Mouse (Mus musculus) embryonic stem cell, embryonic (primary cell): Measurements from ENCODE around the gene Slc30a2.

Source experiments
- CTCF ChIA-PET, 4 experiments: fragments of 300-600 bp in 2 of 4; fragments of 350-600 bp in 2 of 4; sonication (Branson Sonifier 250); formaldehyde crosslinking; loops; one replicate each; lab custom pipeline; 2022; ENCODE audit warnings: inconsistent platforms in 2 of 4; lab: Charles Lee
- POLR2A ChIA-PET, 4 experiments: fragments of 300-600 bp in 2 of 4; fragments of 350-600 bp in 2 of 4; sonication (Branson Sonifier 250); formaldehyde crosslinking; loops; one replicate each; lab custom pipeline; 2022; ENCODE audit warnings: antibody characterized with exemption in 4 of 4, inconsistent platforms in 1 of 4; lab: Charles Lee

Slc30a2 gene

DNA sequence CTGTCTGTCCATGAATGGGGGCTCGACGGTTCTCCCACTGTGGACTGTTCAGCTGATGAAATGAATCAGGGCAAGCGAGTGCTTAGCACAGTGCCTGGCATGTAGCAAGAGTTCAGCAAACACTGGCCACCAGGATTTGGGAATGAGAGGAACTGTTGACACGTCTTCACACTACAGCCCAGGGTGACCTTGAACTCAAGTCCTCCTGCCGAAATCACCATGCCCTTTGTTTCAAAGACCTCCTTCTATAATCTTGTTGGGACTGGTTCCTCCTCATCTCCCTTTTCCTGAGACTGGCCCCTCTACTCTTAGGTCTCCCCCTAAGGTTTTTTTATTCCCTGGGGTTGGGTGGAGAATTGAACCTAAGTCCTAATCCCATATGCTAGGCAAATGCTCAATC lies 30.6 kb upstream of the Slc30a2 start:
- ChIA-PET CTCF (interaction anchor here (0.6 to 3.2 kb wide), 15 partner anchors 9 to 401 kb away, joined by 3 to 13 read pairs (median 4); partner anchors contain the start of gene Cep85 (in 1 of the 4)), POLR2A (interaction anchor here in 3 of 4 experiments (0.9 to 6.4 kb wide), 9 partner anchors 10 to 66 kb away, joined by 3 to 44 read pairs (median 4); partner anchors contain the start of gene Pdik1l (in 1 of the 3))

DNA sequence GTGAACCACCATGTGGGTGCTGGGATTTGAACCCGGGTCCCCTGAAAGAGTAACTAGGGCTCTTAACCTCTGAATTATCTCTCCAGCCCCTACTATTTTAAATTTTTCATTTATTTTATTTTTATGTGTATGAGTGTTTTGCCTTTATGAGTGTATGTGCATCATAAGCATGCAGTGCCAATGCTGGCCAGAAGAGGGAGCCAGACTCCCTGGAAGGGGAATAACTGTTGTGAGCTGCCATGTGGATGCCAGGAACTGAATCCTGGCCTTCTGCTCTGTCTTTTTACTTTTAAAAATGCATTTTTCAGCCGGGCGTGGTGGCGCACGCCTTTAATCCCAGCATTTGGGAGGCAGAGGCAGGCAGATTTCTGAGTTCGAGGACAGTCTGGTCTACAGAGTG lies 30.1 kb upstream of the Slc30a2 start:
- ChIA-PET CTCF (interaction anchor here in 3 of 4 experiments (0.6 to 3.2 kb wide), 23 partner anchors 8 to 402 kb away, joined by 3 to 13 read pairs (median 3); partner anchors contain the start of genes Cep85 (in 2 of the 3) and Slc30a2 (in 1 of the 3)), POLR2A (interaction anchor here in 2 of 4 experiments (0.9 to 6.4 kb wide), 5 partner anchors 13 to 34 kb away, joined by 3 to 44 read pairs (median 6); partner anchors contain the start of gene Pdik1l (in 1 of the 2))

DNA sequence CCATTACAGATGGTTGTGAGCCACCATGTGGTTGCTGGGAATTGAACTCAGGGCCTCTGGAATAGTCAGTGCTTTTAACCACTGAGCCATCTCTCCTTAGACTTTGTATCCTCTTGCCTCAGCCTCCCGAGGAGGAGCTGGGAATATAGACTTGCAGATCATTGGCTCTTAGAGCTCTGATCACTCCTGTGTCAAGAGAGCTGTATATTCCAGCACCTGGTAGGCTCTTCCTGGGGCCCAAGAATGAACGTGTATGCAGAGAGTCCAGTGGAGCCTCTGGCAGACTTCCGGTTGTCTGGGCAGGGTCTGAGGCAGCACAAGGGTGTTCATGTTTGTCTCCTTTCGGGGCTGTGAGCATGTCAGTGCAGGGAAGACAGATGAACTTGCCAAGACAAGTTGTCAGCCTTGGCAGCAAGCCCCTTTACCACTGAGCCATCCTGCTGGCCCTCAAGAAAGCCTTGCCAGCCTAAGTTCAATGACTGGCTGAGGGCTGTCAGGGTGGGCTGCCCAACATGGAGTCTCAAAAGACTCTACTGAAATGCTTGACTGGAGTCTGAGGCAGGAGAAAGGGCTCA lies 28.8 kb upstream of the Slc30a2 start:
- ChIA-PET POLR2A (interaction anchor here in 3 of 4 experiments (0.5 to 6.4 kb wide), 32 partner anchors 10 to 1737 kb away, joined by 3 to 47 read pairs (median 4); partner anchors contain the start of genes Cep85 (in 2 of the 3), Pafah2 (in 1 of the 3), Pdik1l (in 1 of the 3) and Sh3bgrl3 (in 1 of the 3)), CTCF (interaction anchor here in 3 of 4 experiments (0.6 to 3.7 kb wide), 18 partner anchors 13 to 164 kb away, joined by 3 to 16 read pairs (median 4); partner anchors contain the start of gene Cep85 (in 1 of the 3))

GRCm38 (mm10) chr4:134314876-134315275 lies 28.1 kb upstream of the Slc30a2 start, which contains the start of gene Trim63:
Trim63 (plus strand) TSS chr4:134315120.
- POLR2A ChIA-PET, result interaction anchor here in 3 of 4 experiments (0.5 to 6.4 kb wide), 37 partner anchors 11 to 383 kb away, joined by 3 to 47 read pairs (median 4); partner anchors contain the start of genes Cep85 (in 2 of the 3), Pafah2 (in 2 of the 3), Pdik1l (in 2 of the 3) and Aunip (in 1 of the 3)
- CTCF ChIA-PET, result interaction anchor here in 3 of 4 experiments (0.5 to 3.7 kb wide), 12 partner anchors 18 to 81 kb away, joined by 3 to 16 read pairs (median 5); partner anchors contain the start of gene Pafah2 (in 1 of the 3)

DNA sequence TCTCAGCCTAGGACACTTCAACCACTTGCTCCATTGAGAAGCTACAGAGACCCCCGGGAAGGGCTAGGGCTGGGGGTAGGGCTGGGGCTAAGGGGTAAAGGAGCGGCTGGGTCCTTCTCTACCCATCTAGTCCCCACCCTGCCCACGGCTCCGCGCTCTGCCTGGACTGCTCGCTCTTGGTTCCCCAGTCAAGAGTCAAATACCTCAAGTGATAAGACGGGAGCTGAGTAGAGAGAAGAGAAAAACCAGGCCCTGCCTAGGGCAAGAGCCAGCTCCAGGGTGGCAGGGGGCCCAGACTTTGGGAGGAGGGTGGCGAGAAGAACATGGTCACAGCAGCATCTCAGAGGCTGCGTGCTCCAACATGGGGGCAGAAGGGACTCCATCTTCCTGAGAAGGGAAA lies 27.5 kb upstream of the Slc30a2 start:
- POLR2A ChIA-PET, result interaction anchor here in 3 of 4 experiments (0.5 to 6.4 kb wide), 43 partner anchors 11 to 384 kb away, joined by 3 to 47 read pairs (median 5); partner anchors contain the start of genes Cep85 (in 2 of the 3), Pdik1l (in 2 of the 3), Slc30a2 (in 2 of the 3) and Aunip (in 1 of the 3)
- CTCF ChIA-PET, result interaction anchor here in 3 of 4 experiments (0.6 to 3.7 kb wide), 11 partner anchors 14 to 1236 kb away, joined by 3 to 16 read pairs (median 5); partner anchors contain the start of gene Pafah2 (in 1 of the 3)

DNA sequence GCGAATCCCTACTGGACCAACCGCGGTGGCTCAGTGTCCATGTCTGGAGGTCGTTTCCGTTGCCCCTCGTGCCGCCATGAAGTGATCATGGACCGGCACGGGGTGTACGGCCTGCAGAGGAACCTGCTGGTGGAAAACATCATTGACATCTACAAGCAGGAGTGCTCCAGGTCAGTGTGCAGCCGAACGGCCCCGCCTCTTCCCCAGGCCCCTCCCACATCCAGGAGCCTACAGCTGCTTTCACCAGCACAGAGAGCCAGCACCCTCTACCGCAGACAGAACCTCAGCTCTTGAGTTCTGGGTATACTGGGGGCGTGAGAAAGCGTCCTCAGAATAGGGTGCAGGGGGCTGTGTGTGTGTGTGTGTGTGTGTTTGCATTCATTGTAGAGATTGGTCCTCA lies 26.6 kb upstream of the Slc30a2 start:
- ChIA-PET POLR2A (interaction anchor here (0.5 to 6.4 kb wide), 41 partner anchors 9 to 1246 kb away, joined by 3 to 47 read pairs (median 4); partner anchors contain the start of genes Slc30a2 (in 2 of the 4), Aunip (in 1 of the 4), Cep85 (in 1 of the 4) and Grrp1 (in 1 of the 4)), CTCF (interaction anchor here in 3 of 4 experiments (0.6 to 3.7 kb wide), 25 partner anchors 13 to 908 kb away, joined by 3 to 16 read pairs (median 3); partner anchors contain the start of genes Cep85 (in 1 of the 3), Pafah2 (in 1 of the 3) and Sh3bgrl3 (in 1 of the 3))

DNA sequence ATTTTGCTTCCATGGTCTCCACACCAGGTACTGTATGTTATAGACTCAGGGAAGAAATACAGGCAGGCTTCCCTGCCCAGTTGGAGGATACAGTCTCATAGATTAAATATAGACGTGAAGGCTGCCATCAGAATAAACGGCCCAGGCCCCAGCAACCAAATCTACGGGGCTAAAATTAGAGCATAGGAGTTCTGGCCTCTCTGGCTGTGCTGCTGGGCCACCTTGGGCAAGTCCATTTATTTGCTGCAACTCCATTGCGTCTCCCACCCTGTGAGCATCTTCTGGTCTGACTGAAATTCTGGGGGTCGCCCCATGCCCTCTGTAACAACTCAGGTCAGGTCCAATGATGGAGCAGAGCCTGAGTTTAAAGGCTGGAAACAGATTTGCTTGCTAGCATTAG lies 23.9 kb upstream of the Slc30a2 start:
- ChIA-PET POLR2A (interaction anchor here in 2 of 4 experiments (0.9 to 1.2 kb wide), 2 partner anchors 22 to 32 kb away, joined by 3 to 4 read pairs; no protein-coding TSS in a partner anchor), CTCF (interaction anchor here in 2 of 4 experiments (1.2 to 1.3 kb wide), 2 partner anchors 27 to 38 kb away, joined by 3 to 4 read pairs; no protein-coding TSS in a partner anchor)

DNA sequence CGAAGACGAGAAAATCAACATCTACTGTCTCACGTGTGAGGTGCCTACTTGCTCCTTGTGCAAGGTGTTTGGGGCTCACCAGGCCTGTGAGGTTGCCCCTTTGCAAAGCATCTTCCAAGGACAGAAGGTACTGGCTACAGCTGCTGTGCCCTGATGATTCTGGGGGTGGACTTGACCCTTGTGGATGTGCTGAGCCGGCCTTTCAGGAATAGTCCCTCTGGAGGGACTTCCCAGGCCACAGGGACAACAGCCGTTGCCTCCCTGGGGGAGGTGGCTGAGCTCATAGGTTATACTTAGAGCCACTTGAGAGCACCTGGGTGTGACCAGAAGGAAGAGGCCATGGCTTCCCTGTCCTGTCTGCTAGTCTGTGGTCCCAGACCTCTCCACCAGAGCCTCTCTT lies 23.3 kb upstream of the Slc30a2 start:
- CTCF ChIA-PET, result interaction anchor here in 2 of 4 experiments (1.2 to 1.3 kb wide), 2 partner anchors 28 to 37 kb away, joined by 3 to 4 read pairs; no protein-coding TSS in a partner anchor
- POLR2A ChIA-PET, result interaction anchor here in 2 of 4 experiments (0.6 to 1.2 kb wide), 3 partner anchors 21 to 184 kb away, joined by 3 to 4 read pairs (median 3); no protein-coding TSS in a partner anchor

- CTCF ChIA-PET, result interaction anchor here in 3 of 4 experiments (0.6 to 2.6 kb wide), 15 partner anchors 9 to 881 kb away, joined by 3 to 8 read pairs (median 4); partner anchors contain the start of gene Pafah2 (in 1 of the 3)
- POLR2A ChIA-PET, result interaction anchor here in 3 of 4 experiments (0.6 to 3.0 kb wide), 8 partner anchors 15 to 579 kb away, joined by 3 to 11 read pairs (median 4); partner anchors contain the start of gene Slc30a2 (in 1 of the 3)
Measured at GRCm38 (mm10) chr4:134321524-134321923, 21.5 kb upstream of the Slc30a2 start.

- POLR2A ChIA-PET, result interaction anchor here in 1 of 4 experiments (0.6 kb wide), 1 partner anchor 156 kb away, joined by 10 read pairs; no protein-coding TSS in a partner anchor
- CTCF ChIA-PET, result interaction anchor here in 2 of 4 experiments (0.6 to 1.7 kb wide), 2 partner anchors 63 to 975 kb away, joined by 3 to 5 read pairs; no protein-coding TSS in a partner anchor
Measured at GRCm38 (mm10) chr4:134324655-134325054, 18.3 kb upstream of the Slc30a2 start.

DNA sequence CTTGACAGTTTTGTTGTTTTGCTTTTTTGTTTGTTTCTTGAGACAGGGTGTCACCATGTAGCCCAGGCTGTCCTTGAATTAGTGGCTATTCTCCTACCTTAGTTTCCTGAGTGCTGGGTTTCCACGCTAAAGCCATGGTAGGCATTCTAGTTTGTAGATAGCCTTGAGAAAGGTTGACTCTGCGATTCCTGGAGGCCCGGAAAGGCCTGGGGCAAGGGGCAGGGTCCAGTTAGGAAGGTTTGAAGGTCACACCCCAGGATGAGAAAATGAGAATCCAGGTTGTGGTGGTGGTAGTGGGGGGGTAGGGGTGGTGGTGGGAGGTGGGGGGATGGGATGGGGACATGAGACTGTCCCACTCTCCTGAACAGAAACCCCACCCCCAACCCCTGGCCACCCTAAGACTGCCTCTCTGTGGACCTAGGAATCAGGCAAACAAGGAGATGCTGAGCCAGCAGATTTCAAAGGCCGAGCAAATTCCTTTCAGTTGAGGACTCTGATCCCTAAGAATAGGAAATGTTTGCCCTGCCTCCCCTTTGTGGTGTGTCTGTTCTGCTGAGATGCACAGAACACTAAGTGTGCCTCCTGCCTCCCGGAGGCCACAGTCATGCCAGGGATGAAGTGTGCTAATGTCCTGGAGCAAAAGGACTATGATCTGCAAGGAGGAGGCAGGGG lies 16.0 kb upstream of the Slc30a2 start:
- CTCF ChIA-PET, result interaction anchor here (0.6 to 1.6 kb wide), 5 partner anchors 14 to 140 kb away, joined by 3 to 5 read pairs (median 3); partner anchors contain the start of gene Cep85 (in 1 of the 4)
- POLR2A ChIA-PET, result interaction anchor here (0.5 to 4.7 kb wide), 17 partner anchors 8 to 44 kb away, joined by 3 to 26 read pairs (median 4); partner anchors contain the start of genes Slc30a2 (in 2 of the 4) and Trim63 (in 1 of the 4)

DNA sequence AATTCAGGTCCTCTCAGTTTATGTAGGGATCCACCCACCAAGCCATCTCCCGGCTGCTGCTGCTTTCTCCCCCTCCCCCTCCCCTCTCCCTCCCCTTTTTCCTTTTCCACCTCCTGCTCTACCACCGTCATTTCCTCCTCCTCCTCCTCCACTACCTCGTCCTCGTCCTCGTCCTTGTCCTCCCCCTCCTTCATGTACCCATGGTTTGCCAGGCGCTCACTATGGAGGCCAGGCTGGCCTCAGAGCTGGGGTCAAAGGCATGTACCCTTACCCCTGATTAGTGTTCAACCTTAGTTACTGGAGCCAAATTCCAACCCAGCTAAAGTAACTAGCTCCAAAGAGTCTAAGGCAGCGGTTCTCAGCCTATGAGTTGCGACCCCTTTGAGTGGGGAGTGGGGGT lies 14.8 kb upstream of the Slc30a2 start:
- ChIA-PET CTCF (interaction anchor here in 3 of 4 experiments (0.6 to 1.1 kb wide), 4 partner anchors 15 to 65 kb away, joined by 3 to 6 read pairs (median 4); no protein-coding TSS in a partner anchor), POLR2A (interaction anchor here in 3 of 4 experiments (0.6 to 4.7 kb wide), 17 partner anchors 9 to 162 kb away, joined by 3 to 26 read pairs (median 3); partner anchors contain the start of gene Slc30a2 (in 2 of the 3))

DNA sequence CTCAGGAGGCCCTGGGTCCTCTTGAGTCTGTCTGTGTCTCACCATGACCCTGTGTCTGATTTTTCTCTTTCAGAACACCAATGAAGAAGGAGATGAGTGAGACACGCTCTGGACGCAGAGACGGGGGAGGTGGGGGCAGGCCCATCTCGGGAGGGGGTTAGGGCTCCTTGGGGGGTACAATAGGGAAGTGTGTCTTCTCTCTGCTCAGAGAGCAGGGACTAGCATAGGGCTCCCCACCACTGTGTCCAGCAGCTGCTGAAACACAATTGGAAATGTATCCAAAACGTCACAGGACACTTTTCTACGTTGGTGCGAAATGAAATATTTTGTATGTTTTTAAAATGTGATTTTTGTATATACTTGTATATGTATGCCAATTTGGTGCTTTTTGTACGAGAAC lies 14.1 kb upstream of the Slc30a2 start:
- POLR2A ChIA-PET, result interaction anchor here in 3 of 4 experiments (0.6 to 4.7 kb wide), 11 partner anchors 8 to 162 kb away, joined by 3 to 26 read pairs (median 3); partner anchors contain the start of gene Slc30a2 (in 1 of the 3)

GRCm38 (mm10) chr4:134330281-134330680 lies 12.7 kb upstream of the Slc30a2 start:
- ChIA-PET POLR2A (interaction anchor here (1.0 to 4.7 kb wide), 15 partner anchors 9 to 62 kb away, joined by 3 to 26 read pairs (median 5); partner anchors contain the start of genes Slc30a2 (in 2 of the 4) and Trim63 (in 1 of the 4)), CTCF (interaction anchor here in 3 of 4 experiments (0.9 to 1.2 kb wide), 5 partner anchors 8 to 140 kb away, joined by 3 to 5 read pairs (median 3); partner anchors contain the start of gene Slc30a2 (in 1 of the 3))

More for the DNA sequence above, 14.1 kb upstream of the Slc30a2 start:
- CTCF ChIA-PET, result interaction anchor here in 2 of 4 experiments (0.5 to 0.6 kb wide), 2 partner anchors 61 to 64 kb away, joined by 3 to 5 read pairs; no protein-coding TSS in a partner anchor

- POLR2A ChIA-PET, result interaction anchor here in 3 of 4 experiments (0.7 to 3.2 kb wide), 8 partner anchors 9 to 984 kb away, joined by 3 to 26 read pairs (median 4); partner anchors contain the start of gene Trim63 (in 1 of the 3)
- CTCF ChIA-PET, result interaction anchor here in 2 of 4 experiments (0.6 to 1.2 kb wide), 3 partner anchors 11 to 202 kb away, joined by 3 to 4 read pairs (median 3); no protein-coding TSS in a partner anchor
Measured at GRCm38 (mm10) chr4:134341231-134341630, 1.8 kb upstream of the Slc30a2 start.
